Mouse (Mus musculus) left cerebral cortex, postnatal 4 days (tissue): ENCODE data around the gene Ubxn2a. TPM values are rescaled to one million over a fixed set of nuclear protein-coding genes. Genes with fewer than 3 reads are reported as not detected.
"Not testable (repeated sequence)": the region's sequence is repeated elsewhere in the genome, so short reads cannot be mapped to it uniquely, and the experiment has no call there.

Experiments
- DNase-seq: peaks from one replicate; pipeline ENCODE4 v3.0.0-alpha.2; 2022
- intact Hi-C: fragments of 180-260 bp; cut with DNase I; formaldehyde crosslinking; loops from one replicate; pipeline ENCODE4 v1.15.1; 2025
- total RNA-seq, 2 experiments: library from RNA; stranded (reverse); gene quantifications; 2 replicates each; pipeline ENCODE4 v1.2.3; 2021

The Ubxn2a gene
- 10 to 100 TPM; 29.4 to 30.5 TPM for total RNA-seq

DNA sequence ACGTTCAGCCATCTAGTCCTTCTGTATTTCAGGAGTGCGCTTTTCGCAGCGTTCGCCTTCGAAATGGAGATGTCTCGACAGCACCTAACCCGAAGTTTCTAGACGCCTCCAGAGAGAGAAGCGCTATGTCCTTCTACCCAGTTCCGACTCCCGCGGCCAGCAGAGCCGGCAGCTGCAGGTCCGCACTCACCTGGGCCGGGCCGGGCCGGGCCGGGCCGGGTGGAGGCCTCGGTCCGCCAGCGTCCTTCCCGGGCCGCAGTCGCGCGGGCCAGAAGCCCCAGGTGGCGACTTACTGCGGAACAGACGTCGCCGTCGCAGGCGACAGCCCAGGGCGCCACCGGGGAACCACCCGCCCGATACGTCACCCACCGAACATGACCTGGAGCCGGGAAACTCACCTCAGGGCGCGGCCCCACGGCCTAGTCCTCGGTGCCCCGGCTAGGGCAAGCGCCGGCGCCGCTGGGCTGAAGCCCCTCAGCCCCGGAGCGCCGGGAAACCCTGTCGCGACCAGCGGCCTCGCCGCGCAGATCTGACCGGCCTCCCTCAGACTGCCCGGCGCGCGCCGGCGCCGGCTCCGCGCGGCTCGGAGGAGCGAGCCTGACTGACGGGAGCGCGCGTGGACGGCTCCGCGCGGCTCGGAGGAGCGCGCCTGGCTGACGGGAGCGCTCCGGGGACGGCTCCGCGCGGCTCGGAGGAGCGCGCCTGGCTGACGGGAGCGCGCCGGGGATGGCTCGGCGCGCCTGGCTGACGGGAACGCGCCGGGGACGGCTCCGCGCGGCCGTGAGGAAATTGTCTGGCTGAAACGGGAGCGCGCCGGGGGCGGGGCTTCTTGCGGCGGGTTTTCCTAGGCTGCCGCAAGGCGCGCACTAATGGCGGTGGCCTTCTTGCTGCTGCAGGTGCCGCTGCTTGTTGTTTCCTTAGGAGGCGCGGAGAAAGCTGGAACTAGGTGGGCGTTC lies at the start of gene Ubxn2a:
Ubxn2a (minus strand) TSS at position 755 of the 956 bp plus-strand sequence.
- intact Hi-C loops = no loop called here
- peak; percentile 98 for DNase-seq

DNA sequence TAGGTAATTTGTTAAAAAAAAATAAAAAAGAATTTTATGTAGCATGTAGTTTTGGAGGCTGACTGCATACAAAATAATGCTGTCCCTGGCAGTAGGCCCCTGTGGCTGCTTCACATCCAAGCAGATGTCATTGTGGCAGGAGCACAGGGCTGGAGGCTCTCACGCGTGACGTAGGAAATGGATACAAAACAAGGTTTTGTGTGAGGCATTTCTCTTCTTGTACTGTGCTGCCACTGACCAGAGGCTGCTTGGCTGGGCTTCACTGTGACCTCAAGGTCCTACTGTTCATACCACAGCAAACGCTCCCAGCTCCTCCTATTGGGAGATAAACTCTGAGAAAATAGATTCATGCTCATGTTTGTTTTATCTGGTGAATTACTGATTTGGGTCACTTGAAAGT lies 45.7 kb upstream of the Ubxn2a start:
- intact Hi-C loops = no loop called here
- DNase-seq = no peak

DNA sequence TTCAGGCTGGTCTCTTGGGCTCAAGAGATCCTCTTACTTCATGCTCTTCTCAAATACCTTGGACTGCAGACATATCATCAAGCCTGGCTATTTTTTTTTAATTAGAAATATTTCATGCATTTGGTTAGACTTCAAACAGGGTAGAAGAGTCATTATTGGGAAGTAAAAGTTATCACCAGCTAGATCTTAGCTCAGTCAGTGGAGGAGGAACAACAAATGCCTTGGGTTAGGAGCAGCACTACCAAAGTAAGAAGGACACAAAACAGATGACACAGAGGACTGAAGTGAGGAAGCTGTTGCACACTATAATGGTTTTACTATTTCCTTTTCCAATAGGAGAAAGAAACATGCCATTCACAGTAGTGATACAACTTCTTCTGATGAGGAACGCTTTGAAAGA lies 44.8 kb upstream of the Ubxn2a start:
- intact Hi-C loops = no loop called here
- no peak for DNase-seq

DNA sequence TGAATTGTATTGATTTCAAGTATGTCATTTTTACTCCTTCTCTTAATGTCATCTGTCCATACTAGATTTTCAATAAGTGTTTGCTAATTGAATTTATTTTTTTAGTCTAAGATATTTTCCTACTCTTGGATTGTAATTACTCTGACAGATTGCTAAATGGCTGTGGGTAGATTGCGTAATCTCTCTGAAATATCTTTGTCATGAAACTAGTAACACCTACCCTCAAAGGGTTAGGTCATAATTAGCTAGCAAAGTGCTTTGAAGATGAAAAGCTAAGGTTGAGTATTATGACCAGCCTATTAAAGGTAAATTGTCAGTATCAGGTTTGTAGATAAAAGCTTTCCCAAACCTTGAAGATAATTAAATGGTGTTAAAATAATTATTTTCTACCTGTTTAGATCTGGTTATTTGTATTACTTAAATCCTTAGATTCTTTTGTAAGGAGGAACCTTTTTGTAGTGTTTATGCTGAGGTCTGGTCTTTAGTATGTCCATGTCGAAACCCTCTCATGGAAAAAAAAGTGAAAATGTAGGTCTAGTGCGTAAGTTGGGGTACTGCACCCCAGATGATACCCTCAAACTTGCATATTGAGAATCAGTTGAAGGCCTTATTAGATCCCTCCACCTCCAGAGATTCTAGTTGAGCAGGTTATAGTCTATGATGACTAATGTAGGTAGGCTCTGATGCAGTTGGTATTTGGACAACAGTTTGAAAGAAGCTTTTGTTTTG lies 23.5 kb upstream of the Ubxn2a start:
- DNase-seq = no peak
- intact Hi-C loops = no loop called here

DNA sequence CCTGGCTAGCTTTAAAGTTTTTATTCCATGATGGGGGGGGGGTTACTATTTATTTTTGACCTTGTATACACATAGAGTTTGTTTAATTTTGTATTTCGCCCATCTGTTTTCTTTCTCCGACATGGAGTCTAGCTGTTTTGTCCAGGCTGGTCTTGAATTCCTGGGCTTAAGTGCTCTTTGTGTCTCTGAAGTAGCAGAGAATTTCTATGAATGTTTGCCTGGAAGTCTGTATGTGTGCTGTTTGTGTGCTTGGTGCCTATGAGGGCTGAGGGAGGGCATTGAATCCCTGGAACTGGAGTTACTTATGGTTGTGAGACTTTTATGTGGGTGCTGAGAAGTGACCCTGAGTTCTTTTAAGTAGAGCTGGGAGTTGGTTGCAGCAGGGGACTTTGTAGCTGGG lies 20.7 kb upstream of the Ubxn2a start:
- intact Hi-C loops = no loop called here

DNA sequence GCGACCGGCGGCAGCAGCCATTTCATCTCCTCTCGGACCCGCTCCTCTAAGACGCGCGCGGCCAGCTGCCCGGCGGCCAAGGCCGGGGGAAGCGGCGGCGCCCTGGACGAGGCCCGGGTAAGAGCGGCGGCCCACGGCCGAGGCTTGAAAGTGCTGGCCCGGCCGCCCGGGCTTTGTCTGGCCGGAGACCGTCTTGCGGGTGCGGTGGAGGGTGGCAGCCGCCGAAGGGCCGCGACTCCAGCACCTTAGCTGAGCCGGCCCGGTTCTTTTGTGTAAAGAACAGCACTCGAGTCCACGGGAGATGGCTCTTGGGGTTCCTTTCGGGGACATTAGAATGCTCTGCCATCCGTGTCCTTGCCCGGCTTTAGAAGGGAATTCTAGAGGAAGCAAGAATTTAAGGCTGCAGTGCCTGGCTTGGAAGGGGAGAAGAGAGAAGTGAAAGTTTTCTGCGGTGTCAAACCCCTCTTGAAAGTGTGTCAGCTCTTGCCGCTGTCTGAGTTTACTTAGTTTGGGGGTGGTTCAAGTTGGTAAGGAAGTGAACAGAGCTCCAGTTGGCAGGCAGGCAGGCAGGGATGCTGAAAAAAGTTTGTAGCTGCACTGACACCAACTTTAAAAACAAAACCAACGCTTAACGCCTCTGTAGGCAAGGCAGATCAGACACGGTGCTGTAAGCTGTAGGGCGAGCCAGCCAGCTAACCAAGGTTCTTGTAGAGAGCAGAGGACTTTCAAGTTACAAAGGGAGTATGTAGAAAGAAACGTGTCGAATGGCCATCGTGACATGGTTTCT lies 10.5 kb upstream of the Ubxn2a start:
- intact Hi-C loops = no loop called here
- DNase-seq = peak; percentile 15

More for the DNA sequence above, 20.7 kb upstream of the Ubxn2a start:
- no peak for DNase-seq

DNA sequence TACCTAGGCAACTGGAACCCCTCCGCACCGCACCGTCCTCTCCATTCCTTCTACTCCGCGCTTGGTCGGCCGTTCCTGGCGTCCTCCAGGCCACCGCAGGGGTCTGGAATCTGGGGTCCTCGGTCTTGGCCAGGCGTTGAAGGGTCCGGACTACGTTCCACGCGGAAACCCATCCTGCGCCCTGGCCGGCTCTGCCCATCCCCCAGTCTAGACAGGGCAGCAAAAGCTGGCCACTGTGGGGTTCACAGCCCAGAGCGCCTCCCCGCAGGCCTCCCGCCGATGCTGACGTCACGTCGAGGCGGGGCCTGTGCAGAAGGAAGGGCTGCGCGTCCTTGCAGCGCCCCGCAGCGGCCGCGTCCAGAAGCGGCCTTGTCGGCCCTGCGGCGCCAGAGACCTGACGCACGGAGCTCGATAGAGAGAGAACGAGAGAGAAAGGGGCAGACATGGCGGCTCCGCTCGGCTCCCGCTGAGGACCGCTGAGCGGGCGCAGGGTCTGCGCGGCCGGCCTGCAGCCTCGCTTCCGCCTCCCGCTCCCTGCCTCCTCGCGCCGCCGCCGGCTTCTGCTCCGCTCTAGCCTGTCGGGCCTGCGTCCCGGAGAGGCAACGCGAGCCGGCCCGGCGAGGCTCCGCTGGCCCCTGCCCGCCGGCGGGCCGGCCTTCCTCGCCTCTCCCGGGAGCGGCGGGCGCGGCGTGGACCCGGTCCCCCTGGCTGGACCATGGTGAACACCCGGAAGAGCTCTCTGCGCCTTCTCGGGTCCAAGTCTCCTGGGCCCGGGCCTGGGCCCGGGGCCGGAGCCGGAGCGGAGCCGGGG lies 9.7 kb upstream of the Ubxn2a start, which contains the start of gene Atad2b:
Atad2b (plus strand) TSS at position 360 of the 811 bp plus-strand sequence.
- peak; percentile 97 for DNase-seq
- intact Hi-C loops = no loop called here

DNA sequence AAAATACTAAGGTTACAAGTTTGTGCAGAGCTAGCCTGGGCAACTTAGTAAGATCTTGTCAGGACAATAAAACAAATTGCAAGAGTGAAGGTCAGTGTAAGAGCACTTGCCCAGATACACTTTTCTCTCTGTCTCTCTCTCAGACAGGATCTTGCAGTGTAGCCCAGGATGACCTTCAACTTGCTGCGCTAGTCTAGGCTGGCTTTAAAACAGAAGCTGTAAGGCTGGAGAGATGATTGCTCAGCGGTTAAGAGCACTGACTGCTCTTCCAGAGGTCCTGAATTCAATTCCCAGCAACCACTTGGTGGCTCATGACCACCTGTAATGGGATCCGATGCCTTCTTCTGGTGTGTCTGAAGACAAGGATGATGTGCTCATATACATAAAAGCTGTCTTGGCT lies 7.4 kb upstream of the Ubxn2a start:
- intact Hi-C loops = no loop called here

DNA sequence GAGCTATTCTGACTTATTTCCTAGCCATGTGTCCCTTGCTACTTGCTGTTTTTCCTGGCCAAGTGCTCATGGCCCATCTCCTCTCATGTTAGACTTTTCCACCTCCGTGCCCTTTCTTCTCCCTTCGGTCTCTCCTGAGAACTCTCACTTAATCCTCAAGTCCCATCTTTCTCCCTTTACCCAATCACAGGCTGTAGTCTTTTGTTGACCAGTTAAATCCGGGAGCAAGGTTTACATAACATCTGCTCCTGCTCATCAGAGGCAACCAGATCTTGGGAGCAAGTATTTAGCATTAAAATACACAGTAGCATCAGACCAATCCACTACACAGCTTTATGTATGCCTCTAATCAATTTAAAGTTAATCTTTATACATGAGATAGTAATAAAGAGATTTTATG lies 6.9 kb upstream of the Ubxn2a start:
- DNase-seq = no peak
- intact Hi-C loops = no loop called here

More for the DNA sequence above, 7.4 kb upstream of the Ubxn2a start:
- no peak for DNase-seq

DNA sequence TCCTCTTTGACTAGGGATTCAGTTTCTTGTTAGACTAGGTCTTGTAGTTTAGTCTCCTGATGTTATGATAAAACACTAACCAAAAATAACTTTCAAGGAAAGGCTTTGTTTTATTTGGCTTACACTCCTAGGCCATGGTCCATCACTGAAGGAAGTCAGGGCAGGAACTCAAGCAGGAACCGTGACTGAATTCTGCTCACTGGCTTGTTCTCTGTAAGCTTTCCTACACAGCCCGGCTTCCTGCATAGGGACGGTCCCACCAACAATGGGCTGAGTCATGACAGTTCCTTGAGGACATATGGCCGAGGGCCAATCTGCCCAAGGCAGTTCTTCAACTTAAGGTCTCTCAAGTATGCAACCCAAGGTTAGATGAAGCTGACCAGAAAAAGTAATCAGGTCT lies 4.2 kb upstream of the Ubxn2a start:
- DNase-seq = no peak
- intact Hi-C loops = no loop called here

DNA sequence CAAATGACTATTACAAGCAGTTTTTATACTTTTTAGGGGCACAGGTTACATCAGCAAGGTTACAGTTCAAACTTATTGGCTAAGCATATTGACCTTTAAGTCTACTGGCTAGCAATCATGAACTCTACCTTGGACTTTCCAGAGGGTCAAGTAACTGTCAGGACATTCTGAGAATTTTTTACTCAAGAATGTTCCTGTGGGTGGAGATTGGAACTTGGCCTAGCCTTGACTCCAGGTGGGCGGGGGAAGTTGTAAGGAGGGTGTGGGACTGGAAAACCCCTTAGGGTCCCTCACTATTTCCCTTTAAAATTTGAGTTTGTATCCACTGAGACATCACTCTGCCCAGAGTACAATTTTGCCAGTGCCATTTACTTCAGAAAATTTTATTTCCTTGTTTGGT lies 3.0 kb upstream of the Ubxn2a start:
- DNase-seq, intact Hi-C loops: not testable (repeated sequence)

DNA sequence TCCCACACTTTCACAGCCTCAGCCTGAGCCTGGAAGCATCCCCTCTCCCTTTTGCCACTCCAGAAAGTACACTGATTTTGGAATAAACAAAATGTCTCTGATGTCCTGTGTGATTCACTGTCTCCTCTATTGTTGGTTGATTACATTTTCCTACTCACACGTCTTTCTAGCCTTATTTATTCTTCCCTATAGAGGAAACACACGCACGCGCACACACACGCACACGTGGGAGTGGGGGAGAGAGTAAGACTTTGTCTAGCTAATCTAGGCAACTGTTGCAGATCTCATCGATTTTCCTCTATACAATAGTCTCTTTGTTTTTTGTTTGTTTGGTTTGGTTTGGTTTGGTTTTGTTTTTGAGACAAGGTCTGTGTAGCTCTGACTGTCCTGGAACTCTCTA lies 886 bp upstream of the Ubxn2a start:
- intact Hi-C loops = no loop called here
- DNase-seq = no peak

DNA sequence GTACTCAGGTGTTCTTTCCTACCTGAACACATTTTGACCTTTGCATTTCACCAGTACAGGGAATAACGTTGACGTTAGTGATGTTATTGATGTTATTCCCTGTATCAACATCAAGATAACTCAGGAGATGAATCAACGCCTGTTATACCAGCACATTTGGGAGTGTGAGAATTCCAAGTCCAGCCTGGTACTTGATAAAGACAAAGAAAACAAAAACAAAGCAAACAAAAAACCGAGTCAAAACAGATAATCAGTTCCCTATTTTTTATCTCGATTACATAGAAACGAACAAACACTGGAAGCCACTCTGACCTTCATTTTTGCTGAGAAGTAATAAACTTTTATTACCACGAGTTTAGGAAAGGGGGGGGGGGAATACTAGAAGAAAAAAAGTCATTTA lies 1.0 kb downstream of the Ubxn2a start:
- no peak for DNase-seq
- intact Hi-C loops = no loop called here

DNA sequence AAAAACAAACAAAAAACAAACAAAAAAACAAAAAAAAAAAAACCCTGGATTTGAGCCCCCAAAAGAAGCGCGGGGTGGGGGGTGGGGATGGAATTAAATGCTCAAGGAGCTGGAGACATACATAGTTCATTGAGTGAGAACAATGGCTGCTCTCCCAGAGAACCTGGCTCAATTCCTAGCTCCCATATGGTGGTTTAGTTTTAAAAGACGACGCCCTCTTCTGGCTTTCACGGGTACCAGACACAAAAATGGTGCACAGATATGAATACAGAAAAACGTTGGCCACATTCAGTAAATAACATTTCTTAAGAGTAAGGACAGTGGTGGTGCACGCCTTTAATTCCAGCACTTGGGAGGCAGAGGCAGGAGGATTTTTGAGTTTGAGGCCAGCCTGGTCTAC lies 1.6 kb downstream of the Ubxn2a start:
- DNase-seq = peak; percentile 20
- intact Hi-C loops = no loop called here

DNA sequence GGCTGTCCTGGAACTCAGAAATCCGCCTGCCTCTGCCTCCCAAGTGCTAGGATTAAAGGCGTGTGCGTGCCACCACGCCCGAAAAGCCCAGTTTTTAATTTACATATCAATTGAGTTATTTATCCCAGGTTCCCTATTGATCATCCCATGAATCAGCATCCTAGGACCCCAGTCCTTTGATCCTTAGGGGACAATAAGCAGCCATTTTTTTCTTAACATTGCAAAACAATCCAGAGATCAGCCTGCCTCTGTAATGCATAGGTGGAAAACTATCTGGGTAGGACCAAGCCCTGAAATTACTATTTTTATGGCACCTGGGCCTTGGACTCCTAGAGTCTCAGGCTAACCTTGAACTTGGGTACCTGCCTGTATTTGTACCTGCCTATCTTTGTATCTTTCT lies 9.5 kb downstream of the Ubxn2a start:
- intact Hi-C loops = no loop called here
- no peak for DNase-seq

DNA sequence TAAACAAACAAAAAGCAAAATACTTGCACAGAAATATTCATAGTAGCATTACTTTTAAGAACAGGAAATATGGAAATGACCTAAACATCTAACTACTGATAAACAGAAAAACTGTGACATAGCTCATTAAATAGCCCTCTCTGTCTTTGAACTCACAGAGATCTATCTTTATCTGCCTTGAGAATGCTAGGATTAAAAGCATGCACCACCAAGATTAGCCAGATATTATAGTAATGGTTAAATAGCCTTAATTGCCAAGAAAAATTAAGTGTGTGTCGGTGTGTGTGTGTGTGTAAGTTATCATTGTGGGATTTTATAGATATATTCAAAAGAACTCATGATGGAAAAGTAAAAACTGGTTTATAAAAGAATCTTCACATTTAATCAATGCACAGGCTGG lies 17.6 kb downstream of the Ubxn2a start:
- DNase-seq = no peak

DNA sequence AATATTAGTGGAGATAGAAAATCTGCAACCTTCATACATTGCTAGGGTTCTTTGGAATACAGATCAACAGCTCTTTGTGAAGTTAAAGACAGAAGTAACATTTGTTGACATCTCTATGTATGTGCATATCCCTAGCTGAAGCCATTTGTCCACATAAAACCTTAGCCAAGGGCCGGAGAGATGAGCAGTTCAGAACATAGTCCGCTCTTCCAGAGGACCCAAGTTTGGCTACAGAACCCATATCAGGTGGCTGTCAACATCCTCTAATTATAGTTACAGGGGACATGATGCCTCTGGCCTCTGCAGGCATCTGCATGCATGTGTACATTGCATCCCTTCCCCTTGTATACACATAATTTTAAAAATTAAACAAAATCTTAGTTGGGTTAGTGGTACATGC lies 18.3 kb downstream of the Ubxn2a start:
- DNase-seq = no peak
- intact Hi-C loops = no loop called here

More for the DNA sequence above, 17.6 kb downstream of the Ubxn2a start:
- intact Hi-C loops = no loop called here

DNA sequence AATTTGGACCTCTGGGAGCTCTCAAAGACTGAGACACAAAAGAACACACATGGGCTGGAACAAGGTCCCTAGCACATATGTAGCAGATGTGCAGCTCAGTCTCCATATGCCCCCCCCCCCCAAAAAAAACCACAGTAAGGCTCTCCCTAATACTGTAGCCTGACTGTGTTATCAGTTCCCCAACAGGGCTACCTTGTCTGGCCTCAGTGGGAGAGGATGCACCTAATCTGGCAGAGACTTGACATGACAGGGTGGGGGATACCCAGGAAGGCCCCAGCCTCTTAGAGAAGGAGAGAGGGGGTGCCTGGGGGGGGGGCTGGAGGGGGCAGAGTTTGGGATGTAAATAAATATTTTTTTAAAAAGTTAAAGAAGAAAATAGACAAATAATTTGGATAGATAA lies 18.8 kb downstream of the Ubxn2a start:
- no peak for DNase-seq
- intact Hi-C loops = no loop called here

DNA sequence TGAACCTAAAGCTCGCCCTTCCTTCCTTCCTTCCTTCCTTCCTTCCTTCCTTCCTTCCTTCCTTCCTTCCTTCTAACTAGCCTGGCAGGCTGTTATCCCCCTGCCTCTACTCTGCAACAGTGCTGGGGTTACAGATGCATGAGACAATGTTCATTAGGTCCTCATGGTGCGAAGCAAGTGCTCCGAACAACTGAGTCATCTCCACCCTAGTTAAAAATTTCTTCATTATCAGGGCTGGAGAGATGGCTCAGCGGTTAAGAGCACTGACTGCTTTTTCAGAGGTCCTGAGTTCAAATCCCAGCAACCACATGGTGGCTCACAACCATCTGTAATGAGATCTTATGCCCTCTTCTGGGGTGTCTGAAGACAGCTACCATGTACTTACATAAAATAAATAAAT lies 20.9 kb downstream of the Ubxn2a start:
- intact Hi-C loops, DNase-seq: not testable (repeated sequence)

DNA sequence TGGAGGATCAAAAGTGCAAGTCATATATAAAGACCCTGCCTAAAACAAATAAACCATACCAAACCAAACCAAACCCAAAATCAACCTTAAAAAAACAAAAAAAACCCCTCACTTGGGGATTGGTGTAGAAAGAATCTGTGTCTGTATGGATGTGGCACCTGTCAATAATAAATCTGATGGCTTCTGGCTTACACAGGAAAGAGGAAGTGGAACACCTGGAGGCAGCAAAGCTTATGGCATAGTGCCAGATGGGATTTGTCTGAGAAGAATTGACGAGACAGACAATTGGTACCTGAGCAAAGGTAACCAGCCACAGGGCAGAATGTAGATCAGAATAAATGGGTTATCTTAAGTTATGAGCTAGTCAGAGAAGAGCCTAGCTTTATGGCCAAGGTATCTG lies 22.4 kb downstream of the Ubxn2a start:
- no peak for DNase-seq
- intact Hi-C loops = no loop called here
